Mouse (Mus musculus): ENCODE results near the gene Ttc28.

- TF ChIP-seq CTCF (IDR thresholded peaks at IDR 0.05; ENCODE audit: borderline replicate concordance, control insufficient read depth, extremely low read depth, insufficient read depth, low read length, poor library complexity): no peak
- no peak for TF ChIP-seq POLR2A (IDR thresholded peaks at IDR 0.05; ENCODE audit: control insufficient read depth, extremely low read depth, insufficient read depth, low read length, poor library complexity)
Measured at GRCm38 (mm10) chr5:110852990-110853389, 26.6 kb upstream of the Ttc28 start.
